Mouse (Mus musculus): Measurements from ENCODE around the gene Dennd1a. TPM values are rescaled to one million over a fixed set of nuclear protein-coding genes. Genes with fewer than 3 reads are reported as not detected.

Gene Dennd1a
- polyA plus RNA-seq, 1 experiment, result 7.7 TPM

DNA sequence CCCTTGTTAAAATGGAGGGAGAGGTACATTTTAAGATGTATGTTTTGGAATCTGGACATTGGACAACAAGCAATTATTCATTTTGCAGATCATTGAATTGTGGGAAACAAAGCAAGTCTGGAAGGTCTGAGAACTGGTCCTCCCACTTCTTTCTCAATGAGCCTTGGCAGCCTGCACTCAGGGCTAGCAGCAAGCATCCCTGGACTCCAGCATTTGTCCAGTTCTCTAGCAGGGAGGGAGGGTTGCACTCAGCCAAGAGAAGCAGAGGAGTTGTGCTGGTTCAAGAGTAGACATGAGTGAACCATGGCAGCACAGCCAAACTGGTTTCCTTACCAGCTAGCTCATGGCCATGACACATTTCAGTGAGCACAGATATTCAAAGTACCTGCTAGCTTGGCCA is 447.3 kb downstream of the Dennd1a start:
- H3K4me3 ChIP-seq (ENCODE audit: insufficient read depth, poor library complexity, severe bottlenecking), result no peak overlapping the region
- no peaks in the 10 kb centered on the region for H3K79me2 ChIP-seq (ENCODE audit: control insufficient read depth, insufficient read depth)
- TF ChIP-seq FOSL1 (IDR thresholded peaks at IDR 0.05; ENCODE audit: insufficient read depth, low read length, poor library complexity, severe bottlenecking) (no peak), CTCF (IDR thresholded peaks at IDR 0.05; ENCODE audit: control insufficient read depth, insufficient read depth, insufficient read length) (no peak), CEBPB (IDR thresholded peaks at IDR 0.05; ENCODE audit: low read depth) (no peak), MAX (IDR thresholded peaks at IDR 0.05) (no peak), MYOD1 (IDR thresholded peaks at IDR 0.05; ENCODE audit: control insufficient read depth, insufficient read length, low read depth) (no peak), MYOG (IDR thresholded peaks at IDR 0.05; ENCODE audit: control insufficient read depth, extremely low read depth, insufficient read length) (no peak), USF1 (IDR thresholded peaks at IDR 0.05; ENCODE audit: low read depth) (no peak)
- H3K36me3 ChIP-seq (ENCODE audit: control insufficient read depth, insufficient read depth), result no peaks in the 10 kb centered on the region
- no peak overlapping the region for H3ac ChIP-seq (ENCODE audit: control insufficient read depth, insufficient read length, low read depth)
- H3K27me3 ChIP-seq (ENCODE audit: control insufficient read depth, insufficient read depth, insufficient read length), result no peaks in the 10 kb centered on the region
- no peaks in the 10 kb centered on the region for H3K79me3 ChIP-seq (ENCODE audit: low read depth)

DNA sequence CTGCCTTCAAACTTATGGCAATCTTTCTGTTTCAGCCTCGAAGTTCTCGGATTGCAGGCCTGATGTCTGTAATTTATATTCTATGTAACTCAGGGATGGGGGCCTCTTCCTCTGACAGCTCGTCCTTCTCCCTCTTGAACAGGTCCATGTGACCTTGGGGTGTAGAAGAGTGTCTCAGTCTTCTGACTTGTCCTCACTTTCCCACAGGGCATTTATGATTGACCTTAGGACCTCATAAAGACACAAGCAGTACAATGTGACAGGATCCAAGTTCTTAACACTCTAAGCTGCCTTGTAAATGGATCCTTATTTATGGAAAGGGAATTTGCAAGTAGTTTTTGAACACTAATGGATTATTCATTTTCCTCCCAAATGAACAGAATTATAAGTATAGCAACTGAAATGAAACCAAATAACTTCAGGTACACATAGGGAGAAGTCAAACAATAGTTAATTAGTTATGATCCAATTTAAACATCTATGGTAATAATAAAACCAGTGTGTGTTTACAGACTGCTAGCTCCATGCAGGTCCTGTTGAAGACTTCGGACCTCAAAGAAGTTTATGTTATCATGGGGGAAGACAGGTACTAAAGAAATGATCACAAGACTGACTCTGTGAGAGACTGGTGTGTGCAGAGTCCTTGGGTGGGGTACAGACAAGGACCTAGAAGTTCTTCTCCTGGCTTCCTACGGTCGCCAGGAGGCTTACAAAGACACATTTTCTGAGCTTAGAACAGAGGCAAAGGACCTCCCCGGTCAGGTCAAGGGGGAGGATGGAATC is 448.8 kb downstream of the Dennd1a start:
- Histone ChIP-seq H3K79me3 (ENCODE audit: low read depth) (no peaks in the 10 kb centered on the region), H3K4me3 (ENCODE audit: insufficient read depth, poor library complexity, severe bottlenecking) (no peak overlapping the region), H3K79me2 (ENCODE audit: control insufficient read depth, insufficient read depth) (no peaks in the 10 kb centered on the region), H3ac (ENCODE audit: control insufficient read depth, insufficient read length, low read depth) (no peak overlapping the region), H3K36me3 (ENCODE audit: control insufficient read depth, insufficient read depth) (no peaks in the 10 kb centered on the region), H3K27me3 (ENCODE audit: control insufficient read depth, insufficient read depth, insufficient read length) (no peaks in the 10 kb centered on the region)
- no peak for TF ChIP-seq FOSL1 (IDR thresholded peaks at IDR 0.05; ENCODE audit: insufficient read depth, low read length, poor library complexity, severe bottlenecking)

DNA sequence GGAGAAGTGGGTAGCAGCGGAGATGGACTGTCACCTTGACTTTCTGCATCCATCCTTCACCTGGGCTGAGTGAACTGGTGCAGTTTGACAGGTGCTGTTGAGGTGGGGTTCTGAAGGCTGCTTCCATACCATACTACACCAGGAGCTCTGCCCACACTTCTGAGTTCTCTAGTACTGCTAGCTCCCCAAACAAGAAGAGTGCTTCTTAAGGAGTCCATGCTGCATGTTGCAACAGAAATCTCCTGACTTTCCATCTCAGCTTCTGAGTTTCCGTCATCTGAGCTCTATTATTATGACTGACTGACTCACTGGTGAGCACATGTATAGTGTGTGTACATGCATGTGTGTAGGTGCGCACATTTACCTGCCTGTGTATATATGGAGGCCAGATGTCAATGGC is 449.6 kb downstream of the Dennd1a start:
- Histone ChIP-seq H3ac (ENCODE audit: control insufficient read depth, insufficient read length, low read depth) (no peak overlapping the region), H3K4me3 (ENCODE audit: insufficient read depth, poor library complexity, severe bottlenecking) (no peak overlapping the region), H3K79me2 (ENCODE audit: control insufficient read depth, insufficient read depth) (no peaks in the 10 kb centered on the region), H3K79me3 (ENCODE audit: low read depth) (no peaks in the 10 kb centered on the region), H3K27me3 (ENCODE audit: control insufficient read depth, insufficient read depth, insufficient read length) (no peaks in the 10 kb centered on the region), H3K36me3 (ENCODE audit: control insufficient read depth, insufficient read depth) (no peaks in the 10 kb centered on the region)
- TF ChIP-seq CTCF (IDR thresholded peaks at IDR 0.05; ENCODE audit: control insufficient read depth, insufficient read depth, insufficient read length) (no peak), USF1 (IDR thresholded peaks at IDR 0.05; ENCODE audit: low read depth) (no peak), MAX (IDR thresholded peaks at IDR 0.05) (no peak), MYOD1 (IDR thresholded peaks at IDR 0.05; ENCODE audit: control insufficient read depth, insufficient read length, low read depth) (no peak), MYOG (IDR thresholded peaks at IDR 0.05; ENCODE audit: control insufficient read depth, extremely low read depth, insufficient read length) (no peak), FOSL1 (IDR thresholded peaks at IDR 0.05; ENCODE audit: insufficient read depth, low read length, poor library complexity, severe bottlenecking) (no peak), CEBPB (IDR thresholded peaks at IDR 0.05; ENCODE audit: low read depth) (no peak)

DNA sequence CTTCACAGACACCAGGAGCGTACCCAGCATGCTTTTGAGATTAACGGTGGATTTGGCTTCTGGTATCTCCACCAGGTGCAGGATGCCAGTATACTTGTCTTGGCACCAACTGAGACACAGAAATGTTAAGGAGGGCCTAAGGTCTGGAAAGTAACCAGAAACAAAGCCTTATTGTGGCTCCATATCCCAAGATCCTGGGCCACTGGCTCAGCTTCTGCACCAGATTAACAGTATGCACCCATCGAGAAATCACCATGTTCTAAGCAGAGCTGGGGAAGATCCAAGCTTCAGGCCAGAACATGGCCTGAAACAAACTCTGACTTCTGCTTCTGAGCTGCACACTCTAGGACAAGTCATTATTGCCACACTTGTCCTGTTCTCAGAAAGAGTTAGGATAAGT is 450.3 kb downstream of the Dennd1a start:
- H3K4me3 ChIP-seq (ENCODE audit: insufficient read depth, poor library complexity, severe bottlenecking), result no peak overlapping the region
- no peaks in the 10 kb centered on the region for H3K79me3 ChIP-seq (ENCODE audit: low read depth)
- no peak overlapping the region for H3ac ChIP-seq (ENCODE audit: control insufficient read depth, insufficient read length, low read depth)
- H3K36me3 ChIP-seq (ENCODE audit: control insufficient read depth, insufficient read depth), result no peaks in the 10 kb centered on the region
- TF ChIP-seq CEBPB (IDR thresholded peaks at IDR 0.05; ENCODE audit: low read depth) (no peak), MYOG (IDR thresholded peaks at IDR 0.05; ENCODE audit: control insufficient read depth, extremely low read depth, insufficient read length) (no peak), USF1 (IDR thresholded peaks at IDR 0.05; ENCODE audit: low read depth) (no peak), MYOD1 (IDR thresholded peaks at IDR 0.05; ENCODE audit: control insufficient read depth, insufficient read length, low read depth) (no peak), CTCF (IDR thresholded peaks at IDR 0.05; ENCODE audit: control insufficient read depth, insufficient read depth, insufficient read length) (no peak), MAX (IDR thresholded peaks at IDR 0.05) (no peak), FOSL1 (IDR thresholded peaks at IDR 0.05; ENCODE audit: insufficient read depth, low read length, poor library complexity, severe bottlenecking) (no peak)
- no peaks in the 10 kb centered on the region for H3K27me3 ChIP-seq (ENCODE audit: control insufficient read depth, insufficient read depth, insufficient read length)
- no peaks in the 10 kb centered on the region for H3K79me2 ChIP-seq (ENCODE audit: control insufficient read depth, insufficient read depth)

DNA sequence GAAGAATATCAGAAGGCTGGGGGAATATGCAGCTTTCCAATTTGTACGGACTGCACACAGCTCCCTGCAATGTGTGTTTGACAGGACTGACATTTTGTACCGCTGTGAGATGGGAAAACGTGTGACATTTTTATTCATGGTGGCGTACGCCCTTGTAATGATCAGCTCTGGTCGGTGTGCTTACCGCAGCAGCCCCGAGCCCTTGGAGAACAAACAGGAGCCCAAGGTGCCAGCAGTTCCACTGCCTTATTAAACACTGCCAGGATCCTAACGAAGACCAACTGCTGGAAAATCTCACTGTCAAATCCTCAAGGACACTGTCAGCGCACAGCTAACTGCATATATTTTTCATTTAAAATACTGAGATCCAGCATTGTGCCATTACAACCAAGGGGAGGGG is 454.9 kb downstream of the Dennd1a start:
- H3K4me3 ChIP-seq (ENCODE audit: insufficient read depth, poor library complexity, severe bottlenecking), result no peak overlapping the region
- no peak for TF ChIP-seq CTCF (IDR thresholded peaks at IDR 0.05; ENCODE audit: control insufficient read depth, insufficient read depth, insufficient read length)
- no peak for TF ChIP-seq MYOD1 (IDR thresholded peaks at IDR 0.05; ENCODE audit: control insufficient read depth, insufficient read length, low read depth)
- TF ChIP-seq FOSL1 (IDR thresholded peaks at IDR 0.05; ENCODE audit: insufficient read depth, low read length, poor library complexity, severe bottlenecking), result no peak
- TF ChIP-seq MAX (IDR thresholded peaks at IDR 0.05), result no peak
- no peak for TF ChIP-seq MYOG (IDR thresholded peaks at IDR 0.05; ENCODE audit: control insufficient read depth, extremely low read depth, insufficient read length)
- TF ChIP-seq USF1 (IDR thresholded peaks at IDR 0.05; ENCODE audit: low read depth), result no peak
- TF ChIP-seq CEBPB (IDR thresholded peaks at IDR 0.05; ENCODE audit: low read depth), result no peak
- no peaks in the 10 kb centered on the region for H3K79me3 ChIP-seq (ENCODE audit: low read depth)
- no peak overlapping the region for H3ac ChIP-seq (ENCODE audit: control insufficient read depth, insufficient read length, low read depth)
- no peaks in the 10 kb centered on the region for H3K36me3 ChIP-seq (ENCODE audit: control insufficient read depth, insufficient read depth)
- no peaks in the 10 kb centered on the region for H3K27me3 ChIP-seq (ENCODE audit: control insufficient read depth, insufficient read depth, insufficient read length)
- no peaks in the 10 kb centered on the region for H3K79me2 ChIP-seq (ENCODE audit: control insufficient read depth, insufficient read depth)

All from C2C12 (cell line).